Mouse (Mus musculus) erythroid progenitor cell, adult 5-6 weeks (primary cell): Measurements from ENCODE around the gene Camkk2. TPM values are rescaled to one million over a fixed set of nuclear protein-coding genes. Genes with fewer than 3 reads are reported as not detected.
A peak's percentile ranks its signal among the peaks of the same experiment; 100 is the strongest.

ENCODE experiments used
- ATAC-seq: replicated peaks from 2 replicates; pipeline ENCODE4 v1.8.0; 2016; ENCODE audit warnings: moderate number of reproducible peaks, mild to moderate bottlenecking, moderate TSS enrichment, inconsistent platforms; ENCODE audit not compliant: poor library complexity, low FRiP score, severe bottlenecking
- total RNA-seq, 2 experiments: library from RNA; stranded (forward) in 1 of 2; stranded (reverse) in 1 of 2; fragments of 150-400 nt in 1 of 2; fragments of 186-747, 209-891 nt in 1 of 2; gene quantifications; 2 replicates each; pipeline versions ENCODE4 v1.2.3 to v1.2.4; 2015 to 2017; ENCODE audit warnings: low replicate concordance in 2 of 2

Camkk2 gene
- total RNA-seq (2015; ENCODE audit: low replicate concordance) (23.9 and 25.2 TPM in 2 replicates), total RNA-seq (2017; ENCODE audit: low replicate concordance) (27.9 and 38.0 TPM in 2 replicates)

- peak; percentile 63 for ATAC-seq
Observed at GRCm38 (mm10) chr5:122779277-122779834, at the start of gene Camkk2. Camkk2 (minus strand) TSS chr5:122779409.

GRCm38 (mm10) chr5:122825099-122825498, 45.9 kb upstream of the Camkk2 start:
- no peak for ATAC-seq

GRCm38 (mm10) chr5:122824450-122824849, 45.2 kb upstream of the Camkk2 start:
- no peak for ATAC-seq

GRCm38 (mm10) chr5:122823976-122824375, 44.8 kb upstream of the Camkk2 start:
- ATAC-seq, result no peak

DNA sequence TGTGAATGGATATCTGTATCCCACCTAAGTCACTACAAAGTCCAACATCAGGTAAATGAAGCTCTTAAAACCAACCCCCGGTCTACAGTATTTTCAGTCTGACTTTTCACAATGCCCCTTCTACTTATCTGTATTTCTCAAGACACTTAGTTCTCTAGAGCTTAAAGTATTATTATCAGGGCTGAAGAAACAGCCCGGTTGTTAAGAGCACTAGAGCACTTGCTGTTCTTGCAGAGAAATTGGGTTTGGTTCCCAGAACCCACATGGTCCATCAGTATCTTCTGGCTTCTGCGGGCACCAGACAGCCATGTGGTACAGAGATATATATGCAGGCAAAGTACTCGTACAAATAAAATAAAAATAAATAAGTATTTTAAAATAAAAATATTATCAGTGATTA, 43.2 kb upstream of the Camkk2 start:
- ATAC-seq, result no peak

GRCm38 (mm10) chr5:122821524-122821885, 42.3 kb upstream of the Camkk2 start:
- ATAC-seq, result peak; percentile 63

- ATAC-seq, result peak; percentile 95
Observed at GRCm38 (mm10) chr5:122820777-122821523, 41.7 kb upstream of the Camkk2 start, which contains the start of gene Anapc5. Anapc5 (minus strand) TSS chr5:122821339.

DNA sequence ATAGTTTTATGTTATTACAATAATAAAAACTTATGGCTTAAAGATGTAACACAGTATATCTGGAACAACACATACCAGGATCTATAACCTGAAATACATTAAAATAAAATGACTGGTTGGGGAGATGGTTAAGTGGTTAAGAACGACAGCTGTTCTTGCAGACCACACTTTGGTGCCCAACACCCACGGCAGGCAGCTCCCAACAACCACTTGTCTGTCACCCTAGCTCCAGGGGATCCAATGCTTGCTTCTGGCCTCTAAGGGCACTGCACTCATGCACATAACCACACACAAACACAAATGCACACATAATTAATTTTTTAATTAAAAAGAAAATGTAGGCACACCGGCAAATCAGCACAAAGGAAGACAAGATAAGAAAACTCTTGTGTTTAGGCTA, 33.5 kb upstream of the Camkk2 start:
- ATAC-seq, result no peak

- ATAC-seq, result peak; percentile 94
Observed at GRCm38 (mm10) chr5:122811364-122812079, 32.3 kb upstream of the Camkk2 start.

GRCm38 (mm10) chr5:122805503-122805902, 26.3 kb upstream of the Camkk2 start:
- ATAC-seq, result no peak

DNA sequence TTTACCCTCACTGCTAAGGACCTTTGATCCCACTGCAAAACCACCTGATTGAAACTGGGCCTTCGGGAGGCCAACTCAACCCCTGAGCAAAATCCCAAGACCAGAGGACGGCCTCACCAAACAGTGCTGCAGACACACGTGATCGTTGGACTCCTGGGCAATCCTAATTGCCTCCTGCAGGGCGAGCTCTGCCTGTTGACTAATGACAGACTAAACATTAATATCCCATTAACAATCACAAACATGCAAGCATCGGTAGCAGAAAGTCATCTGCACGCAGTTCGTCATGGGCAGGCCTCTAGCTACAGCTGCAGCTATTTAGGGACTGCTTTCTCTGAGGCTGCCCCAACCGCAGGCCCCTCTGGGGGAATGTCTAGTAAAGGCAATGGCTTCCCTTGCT, 23.5 kb upstream of the Camkk2 start:
- no peak for ATAC-seq

- ATAC-seq, result no peak
Observed at GRCm38 (mm10) chr5:122801684-122802083, 22.5 kb upstream of the Camkk2 start.

GRCm38 (mm10) chr5:122800345-122801010, 21.3 kb upstream of the Camkk2 start:
- no peak for ATAC-seq

DNA sequence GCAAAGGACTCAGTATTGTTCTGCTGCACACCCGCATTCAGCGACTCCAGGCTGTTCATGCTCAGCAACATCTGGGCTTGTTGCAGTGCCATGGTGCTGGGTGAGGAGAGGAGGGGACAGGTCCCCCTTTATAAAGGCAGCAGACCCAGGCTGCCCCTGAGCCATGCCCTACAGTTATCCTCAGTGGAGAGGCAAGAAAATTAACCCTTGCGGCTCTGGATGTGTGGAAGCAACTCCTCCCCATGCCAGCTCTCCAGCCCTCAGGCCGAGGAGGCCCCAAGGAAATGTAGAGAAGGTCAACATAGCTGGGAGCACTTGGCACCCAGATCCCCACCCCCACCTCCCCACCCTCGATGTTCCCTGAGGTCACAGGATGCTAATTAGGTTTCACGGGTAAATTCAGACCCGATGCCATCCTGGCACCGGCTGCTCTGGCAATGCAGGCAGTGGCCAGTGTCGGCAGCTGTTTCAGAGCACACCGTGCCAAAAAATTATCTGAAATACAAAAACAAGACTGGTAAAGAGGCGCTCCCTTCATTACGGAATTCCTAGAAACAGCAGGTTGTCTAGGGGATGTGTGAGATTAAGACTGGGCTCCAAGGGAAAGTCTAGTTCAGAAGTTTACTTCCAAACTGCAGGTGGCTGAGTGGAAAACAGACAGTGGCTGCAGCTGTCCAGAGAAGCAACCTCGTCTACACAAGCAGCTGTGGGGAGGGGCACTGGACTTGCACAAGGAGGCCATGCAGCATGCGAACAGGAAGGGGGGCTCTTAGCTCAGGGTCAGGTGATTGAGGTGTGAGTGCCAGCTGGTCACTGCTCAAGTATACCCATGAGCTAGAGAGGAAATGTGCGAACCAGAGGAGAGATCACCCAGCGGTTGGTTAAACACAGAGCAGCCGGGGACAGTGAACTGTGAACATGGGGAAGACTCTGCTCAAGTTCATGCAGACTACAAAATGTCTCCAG, 20.5 kb upstream of the Camkk2 start:
- no peak for ATAC-seq

GRCm38 (mm10) chr5:122798557-122799378, 19.6 kb upstream of the Camkk2 start:
- ATAC-seq, result peak; percentile 72

DNA sequence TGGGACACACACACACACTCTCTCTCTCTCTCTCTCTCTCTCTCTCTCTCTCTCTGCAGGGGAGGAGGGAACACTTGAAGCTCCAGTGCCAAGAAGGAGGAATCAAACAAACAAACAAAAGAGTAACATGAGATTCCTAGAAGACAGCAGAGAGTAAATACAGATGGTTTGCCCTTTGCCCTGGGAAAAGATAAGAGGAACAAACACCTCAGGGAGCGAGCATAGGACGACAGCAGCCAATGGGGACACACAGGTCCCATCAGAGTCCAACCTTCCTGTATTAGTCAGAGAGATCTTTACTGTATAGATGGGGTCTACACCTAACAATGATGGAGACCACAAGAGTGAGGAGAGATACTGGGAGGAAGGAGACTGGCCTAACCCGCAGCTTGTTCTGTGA, 18.7 kb upstream of the Camkk2 start:
- ATAC-seq, result no peak

GRCm38 (mm10) chr5:122788696-122789095, 9.5 kb upstream of the Camkk2 start:
- ATAC-seq, result no peak

GRCm38 (mm10) chr5:122786035-122786819, 7.0 kb upstream of the Camkk2 start:
- ATAC-seq, result no peak
